Mouse (Mus musculus): ENCODE data around the gene Epha6.

Epha6 gene

DNA sequence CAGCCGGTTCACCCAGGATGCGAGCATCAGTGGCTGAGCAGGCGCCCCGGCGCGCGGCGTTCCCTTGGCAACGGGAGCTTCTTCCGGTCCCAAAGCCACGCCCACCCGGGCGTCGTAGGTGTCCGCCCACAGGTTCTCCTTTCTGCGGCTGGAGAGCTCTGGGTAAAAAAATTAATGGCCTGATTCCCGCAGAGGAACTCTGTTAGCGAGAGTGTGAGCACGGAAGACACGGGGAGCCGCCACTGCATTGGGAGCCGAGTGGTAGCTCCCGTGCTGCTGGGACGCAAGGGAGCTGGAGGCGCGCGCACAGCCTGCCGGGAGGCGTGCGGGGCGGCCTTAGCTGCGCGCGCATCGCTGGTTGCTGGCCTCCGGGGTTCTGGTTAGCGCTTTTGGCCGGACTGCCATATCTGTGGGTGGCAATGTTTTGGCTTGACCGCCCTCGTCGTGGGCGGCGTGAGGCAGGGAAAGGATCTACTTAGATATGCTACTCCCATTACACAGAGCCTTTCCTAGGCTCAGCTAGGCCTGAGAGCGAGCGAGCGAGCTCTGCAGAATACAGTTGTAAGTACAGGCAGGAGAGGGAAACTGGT is 966.1 kb downstream of the Epha6 start, which contains the start of gene Arl6:
Gene Arl6, minus strand, starts transcription at position 290 of the 590 bp plus-strand sequence.
- DNase-seq: peak; percentile 90

DNA sequence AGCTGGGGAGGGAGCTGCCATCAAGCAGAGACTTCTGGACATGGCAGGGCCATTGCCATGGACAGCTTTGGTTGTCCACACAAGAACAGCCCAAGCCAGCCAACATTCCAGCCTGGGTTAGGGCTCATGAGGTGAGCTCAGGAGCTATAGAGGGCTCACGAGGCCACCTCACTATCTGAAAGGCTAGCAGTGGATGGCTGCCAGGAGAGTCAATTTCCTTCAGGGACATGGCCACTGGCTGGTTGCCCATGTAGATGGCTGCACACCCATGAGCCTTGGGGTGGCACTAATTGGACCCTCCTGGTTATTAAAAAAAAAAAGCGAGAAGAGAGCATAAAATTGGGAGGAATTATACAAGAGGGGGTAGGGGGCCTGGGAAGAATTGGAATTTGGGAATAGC is 970.7 kb downstream of the Epha6 start:
- no peak for DNase-seq

DNA sequence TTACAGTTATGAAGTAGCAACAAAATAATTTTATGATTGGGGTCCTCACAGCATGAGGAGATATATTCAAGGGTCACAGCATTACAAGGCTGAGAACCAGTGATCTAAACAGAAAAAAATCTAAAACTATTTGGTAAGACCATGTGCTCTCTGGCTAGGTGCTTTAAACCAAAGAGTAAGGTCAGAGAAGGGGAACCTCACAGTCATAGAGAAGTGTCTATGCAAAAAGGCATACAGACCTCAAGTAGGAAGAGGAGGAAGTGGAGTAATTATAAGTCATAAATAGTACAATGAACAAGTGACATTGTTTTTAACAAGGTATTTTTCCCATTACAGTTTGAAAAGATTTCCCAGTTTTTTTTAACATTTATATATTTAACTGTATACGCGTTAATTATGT is 983.8 kb downstream of the Epha6 start:
- no peak for DNase-seq

DNA sequence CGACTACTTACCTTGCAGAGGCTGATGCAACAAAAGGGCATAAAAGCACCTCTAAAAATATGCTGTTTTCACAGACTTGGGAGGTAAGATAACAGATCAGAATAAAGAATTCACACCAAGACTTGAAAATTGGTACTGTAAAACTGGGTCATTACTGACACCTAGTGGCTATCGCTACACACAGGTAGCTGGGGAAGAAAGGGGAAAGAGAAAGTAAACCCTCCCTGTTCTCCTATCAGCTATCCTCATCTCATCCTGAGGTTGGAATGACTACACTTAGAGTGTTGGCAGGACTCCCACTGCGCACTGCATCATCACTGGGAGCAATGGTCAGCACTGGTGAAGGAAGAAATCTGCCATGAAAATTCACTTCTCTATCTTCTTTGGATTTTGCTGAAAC is 988.2 kb downstream of the Epha6 start:
- DNase-seq: peak; percentile 6

DNA sequence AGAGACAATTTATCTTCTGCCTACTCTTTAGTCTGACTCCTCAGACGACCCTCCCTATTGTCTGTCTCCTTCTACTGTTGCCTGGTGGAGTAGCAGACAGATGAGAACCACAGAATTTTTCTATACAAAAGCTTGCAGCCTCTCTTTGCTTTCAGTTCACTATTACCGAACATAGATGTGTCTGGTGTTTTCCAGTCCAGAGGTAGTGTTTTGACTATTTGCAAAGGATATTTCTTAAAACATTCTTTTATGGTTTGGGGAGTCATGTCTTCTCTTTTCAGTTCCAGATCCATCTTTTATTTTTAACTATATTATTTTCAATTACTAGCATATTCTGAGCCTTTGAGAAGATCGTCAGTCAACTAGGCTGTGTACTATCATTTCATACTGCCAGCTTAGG is 989.7 kb downstream of the Epha6 start:
- DNase-seq: no peak

DNA sequence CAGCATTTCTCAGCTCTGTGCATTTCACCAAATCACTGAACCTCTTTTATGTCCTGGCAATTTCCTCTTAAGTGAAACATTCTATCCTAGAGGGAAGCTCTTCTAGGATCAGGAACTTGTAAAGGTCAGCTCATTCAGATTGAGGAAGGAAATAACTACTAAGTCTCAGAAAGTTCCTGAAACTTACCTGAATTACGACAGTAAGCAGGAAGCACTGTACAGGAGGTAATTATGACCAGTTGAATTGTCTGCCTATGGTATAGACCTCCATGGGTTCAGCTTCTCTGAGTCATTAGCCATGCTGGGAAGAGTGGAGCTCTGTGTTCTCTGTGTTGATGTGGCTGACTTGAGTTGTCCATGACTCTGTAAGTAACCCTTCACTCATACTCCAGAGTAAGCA is 994.6 kb downstream of the Epha6 start:
- DNase-seq: no peak

DNA sequence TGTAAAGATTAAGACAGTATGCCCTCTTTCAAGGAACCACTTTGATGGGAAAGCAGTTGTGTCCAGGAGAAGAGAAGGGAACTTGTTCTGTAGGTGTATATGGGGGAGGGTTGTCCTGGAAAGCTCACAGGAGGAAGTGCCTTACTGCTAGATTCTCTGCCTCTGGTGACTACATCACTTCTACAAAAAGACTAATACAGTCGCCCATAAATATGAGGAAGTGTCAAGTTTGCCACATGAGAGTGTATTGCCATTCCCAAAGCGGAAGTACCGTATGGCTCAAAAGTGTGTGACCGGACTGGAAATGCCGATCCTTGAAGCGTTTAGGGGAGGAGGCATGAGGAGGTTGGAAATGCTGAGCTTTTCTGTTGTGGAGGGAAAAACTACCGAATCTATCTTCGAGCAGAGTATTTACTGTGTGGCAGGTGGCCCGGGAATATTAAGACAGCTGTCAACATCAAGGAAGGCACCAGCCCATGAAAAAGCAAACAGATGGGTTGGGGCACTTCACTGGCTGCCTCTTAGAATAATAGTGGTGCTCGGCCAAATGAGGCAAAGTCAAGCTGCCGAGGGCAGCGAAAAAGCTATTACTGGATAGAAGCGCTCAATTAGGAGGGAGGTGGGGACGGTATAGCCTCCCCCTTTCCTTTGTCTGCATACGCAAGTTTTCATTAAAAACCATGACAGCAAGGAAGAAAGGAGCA is 1001.1 kb downstream of the Epha6 start:
- DNase-seq: no peak

All from thymus, postnatal 25 days (tissue).